8 mouse cellular contexts compared by ENCODE assay signal in genomic region chr16:85802954-85803353, GRCm38 (mm10). TPM values are rescaled to one million over a fixed set of nuclear protein-coding genes. Genes with fewer than 3 reads are reported as not detected.
DNase-seq lines count a peak whose midpoint lies in the region; ATAC-seq and TF ChIP-seq lines count a peak whose summit lies in the region.

Gene Adamts1, minus strand, starts transcription at chr16:85803113.

- TF ChIP-seq POLR2A in ES-Bruce4 (IDR thresholded peaks at IDR 0.05; ENCODE audit: insufficient read depth, low read length) = peak; percentile 42

- 0 out of 2 replicates have a peak, but pooled peaks have one; percentile 23 for ATAC-seq in cerebellum, adult (ENCODE audit: insufficient number of reproducible peaks, low FRiP score, low TSS enrichment)
- ATAC-seq in forebrain, embryonic 15.5 days (replicated peaks) = peak; percentile 75
- peak; percentile 87 for ATAC-seq in heart, embryonic 16.5 days (replicated peaks; ENCODE audit: extremely low read depth, insufficient read depth, low FRiP score)
- ATAC-seq in liver, embryonic 12.5 days = peak; percentile 64
- peak; percentile 77 for ATAC-seq in neural tube, embryonic 13.5 days (ENCODE audit: low read depth)

- under 1% methylated on average over 23 of the region's 26 CpGs for WGBS in forebrain, embryonic 15.5 days
- under 1% methylated on average over 26 of the region's 26 CpGs for WGBS in heart, embryonic 16.5 days
- WGBS in liver, embryonic 12.5 days (ENCODE audit: insufficient replicate concordance) = under 1% methylated on average over 26 of the region's 26 CpGs
- WGBS in neural tube, embryonic 13.5 days = 0% methylated on average over 25 of the region's 26 CpGs

- no peak for TF ChIP-seq CTCF in ES-Bruce4 (IDR thresholded peaks at IDR 0.05; ENCODE audit: low read depth, low read length)

- H3K27me3 ChIP-seq in ES-Bruce4 (ENCODE audit: control insufficient read depth, insufficient read depth, low read length, poor library complexity, severe bottlenecking) = peaks cover 5% of the 10 kb centered on the region; the same call in 1 of the 2 replicates
- H3K27me3 ChIP-seq in forebrain, embryonic 15.5 days = no peaks in the 10 kb centered on the region
- no peaks in the 10 kb centered on the region for H3K27me3 ChIP-seq in heart, embryonic 16.5 days (ENCODE audit: control insufficient read depth, insufficient read depth, low read length)
- peaks cover 50% of the 10 kb centered on the region for H3K27me3 ChIP-seq in liver, embryonic 12.5 days (replicated peaks)
- H3K27me3 ChIP-seq in neural tube, embryonic 13.5 days = peaks cover 12% of the 10 kb centered on the region; the same call in 1 of the 2 replicates

- peaks cover under 1% of the 10 kb centered on the region; the same call in 1 of the 2 replicates for H3K36me3 ChIP-seq in ES-Bruce4 (ENCODE audit: control insufficient read depth, insufficient read depth, low read length, poor library complexity, severe bottlenecking)
- no peaks in the 10 kb centered on the region; the same call in 1 of the 2 replicates for H3K36me3 ChIP-seq in forebrain, embryonic 15.5 days
- H3K36me3 ChIP-seq in heart, embryonic 16.5 days (ENCODE audit: control insufficient read depth, insufficient read depth) = peaks cover 15% of the 10 kb centered on the region
- H3K36me3 ChIP-seq in liver, embryonic 12.5 days = peaks cover 8% of the 10 kb centered on the region; the same call in 1 of the 2 replicates
- peaks cover 5% of the 10 kb centered on the region for H3K36me3 ChIP-seq in neural tube, embryonic 13.5 days

- no peaks in the 10 kb centered on the region for H3K4me1 ChIP-seq in ES-Bruce4 (ENCODE audit: control insufficient read depth, insufficient read depth, low read length)
- H3K4me1 ChIP-seq in forebrain, embryonic 15.5 days = peaks cover 54% of the 10 kb centered on the region
- H3K4me1 ChIP-seq in heart, embryonic 16.5 days (ENCODE audit: control insufficient read depth, insufficient read depth, low read length) = peaks cover 24% of the 10 kb centered on the region
- H3K4me1 ChIP-seq in liver, embryonic 12.5 days = peaks cover 8% of the 10 kb centered on the region; the same call in 1 of the 2 replicates
- H3K4me1 ChIP-seq in neural tube, embryonic 13.5 days (replicated peaks) = peaks cover 38% of the 10 kb centered on the region

- peaks cover 4% of the 10 kb centered on the region; the same call in 1 of the 2 replicates for H3K9me3 ChIP-seq in ES-Bruce4 (replicated peaks; ENCODE audit: control insufficient read depth, insufficient read depth, low read length, poor library complexity, severe bottlenecking)
- H3K9me3 ChIP-seq in forebrain, embryonic 15.5 days = no peaks in the 10 kb centered on the region
- H3K9me3 ChIP-seq in heart, embryonic 16.5 days (replicated peaks; ENCODE audit: control insufficient read depth, low read length) = no peaks in the 10 kb centered on the region
- no peaks in the 10 kb centered on the region for H3K9me3 ChIP-seq in liver, embryonic 12.5 days (replicated peaks)
- H3K9me3 ChIP-seq in neural tube, embryonic 13.5 days = no peaks in the 10 kb centered on the region

- TF ChIP-seq EP300 in ES-Bruce4 (IDR thresholded peaks at IDR 0.05; ENCODE audit: insufficient read depth, low read depth, low read length) = 0 out of 2 replicates have a peak, but pooled peaks have one; percentile 6

- DNase-seq in kidney, postnatal 25 days = peak; percentile 91 to 96
- DNase-seq in urinary bladder, postnatal 36 days (ENCODE audit: low spot score in 2 of 2) = peak; percentile 74 to 89

- peak within 1 kb of the TSS; percentile 45 for H3K9ac ChIP-seq in ES-Bruce4 (ENCODE audit: low read depth, poor library complexity, severe bottlenecking)
- peak within 1 kb of the TSS; percentile 62 for H3K9ac ChIP-seq in forebrain, embryonic 15.5 days (replicated peaks)
- peak within 1 kb of the TSS; percentile 96 for H3K9ac ChIP-seq in heart, embryonic 16.5 days (ENCODE audit: low read length)
- peak within 1 kb of the TSS; percentile 57 for H3K9ac ChIP-seq in liver, embryonic 12.5 days
- peak within 1 kb of the TSS; percentile 81 for H3K9ac ChIP-seq in neural tube, embryonic 13.5 days

- peak within 1 kb of the TSS; percentile 62 for H3K4me3 ChIP-seq in ES-Bruce4 (ENCODE audit: low read depth, low read length)
- H3K4me3 ChIP-seq in forebrain, embryonic 15.5 days = peak within 1 kb of the TSS; percentile 56
- H3K4me3 ChIP-seq in heart, embryonic 16.5 days (ENCODE audit: low read length) = peak within 1 kb of the TSS; percentile 90
- peak within 1 kb of the TSS; percentile 57 for H3K4me3 ChIP-seq in liver, embryonic 12.5 days
- H3K4me3 ChIP-seq in neural tube, embryonic 13.5 days = peak within 1 kb of the TSS; percentile 62

- H3K4me2 ChIP-seq in forebrain, embryonic 15.5 days (replicated peaks) = peak within 1 kb of the TSS; percentile 99
- peak within 1 kb of the TSS; percentile 78 for H3K4me2 ChIP-seq in heart, embryonic 16.5 days (ENCODE audit: low read depth, low read length)
- peak within 1 kb of the TSS; percentile 67 for H3K4me2 ChIP-seq in liver, embryonic 12.5 days
- peak within 1 kb of the TSS; percentile 100 for H3K4me2 ChIP-seq in neural tube, embryonic 13.5 days

- no peak within 1 kb of the TSS for H3K27ac ChIP-seq in ES-Bruce4 (ENCODE audit: insufficient read depth, low read length)
- H3K27ac ChIP-seq in forebrain, embryonic 15.5 days (replicated peaks) = peak within 1 kb of the TSS; percentile 74
- H3K27ac ChIP-seq in heart, embryonic 16.5 days (ENCODE audit: low read length) = peak within 1 kb of the TSS; percentile 98
- H3K27ac ChIP-seq in liver, embryonic 12.5 days = peak within 1 kb of the TSS; percentile 61
- H3K27ac ChIP-seq in neural tube, embryonic 13.5 days (replicated peaks) = peak within 1 kb of the TSS; percentile 80

RNA-seq across cellular contexts. Expression of gene Adamts1, which starts in this region (rescaled TPM):
- polyA plus RNA-seq in ES-Bruce4 (2011; ENCODE audit: insufficient read depth, insufficient read length, low read depth, missing spikeins) = 3.9 TPM in 2 replicates
- polyA plus RNA-seq in forebrain, embryonic 15.5 days (2015; fragmentation: Nextera tagmentation; extraction: Ambion mirVana) = 9.6 and 13.0 TPM in 2 replicates
- 40.1 and 47.4 TPM in 2 replicates for polyA plus RNA-seq in heart, embryonic 16.5 days (2015; fragmentation: Nextera tagmentation; extraction: Ambion mirVana)
- polyA plus RNA-seq in liver, embryonic 12.5 days (2016; fragmentation: Nextera tagmentation; extraction: Ambion mirVana) = 14.3 and 14.5 TPM in 2 replicates
- 10.1 and 12.1 TPM in 2 replicates for polyA plus RNA-seq in neural tube, embryonic 13.5 days (2015; fragmentation: Nextera tagmentation; extraction: Ambion mirVana)

Comparison
In these comparisons a context has a peak if more than half of its experiments do, and no peak if none do; other contexts are left out.
1. H3K9ac ChIP-seq: peak in every context shown above with its lines; median percentile 96 in heart, embryonic 16.5 days; 81 in neural tube, embryonic 13.5 days; 62 in forebrain, embryonic 15.5 days; 57 in liver, embryonic 12.5 days; 45 in ES-Bruce4.
2. ATAC-seq: peak in every context shown above with its lines; median percentile 87 in heart, embryonic 16.5 days; 77 in neural tube, embryonic 13.5 days; 75 in forebrain, embryonic 15.5 days; 64 in liver, embryonic 12.5 days; 23 in cerebellum, adult.